Mouse (Mus musculus): ENCODE data around the gene Wrap53. TPM values are rescaled to one million over a fixed set of nuclear protein-coding genes. Genes with fewer than 3 reads are reported as not detected.

The Wrap53 gene
- 1 to 10 TPM; 9.0 to 9.8 TPM for total RNA-seq (2023)

GRCm38 (mm10) chr11:69580091-69580514 is at the start of gene Wrap53, which contains the start of gene Trp53:
Gene Wrap53, minus strand, starts transcription at chr11:69580255.
Gene Trp53, plus strand, starts transcription at chr11:69580359.

GRCm38 (mm10) chr11:69621571-69622268 is 41.7 kb upstream of the Wrap53 start, which contains the start of gene Sat2:
Gene Sat2, plus strand, starts transcription at chr11:69622024.

GRCm38 (mm10) chr11:69617805-69618204 is 37.8 kb upstream of the Wrap53 start, which contains the start of gene Shbg:
Gene Shbg, minus strand, starts transcription at chr11:69617905.

GRCm38 (mm10) chr11:69605726-69606490 is 25.9 kb upstream of the Wrap53 start, which contains the start of gene Atp1b2:
Gene Atp1b2, minus strand, starts transcription at chr11:69605942.

GRCm38 (mm10) chr11:69559851-69560765 is 19.9 kb downstream of the Wrap53 start, which contains the start of gene Efnb3:
Gene Efnb3, minus strand, starts transcription at chr11:69560205.

GRCm38 (mm10) chr11:69549060-69549656 is 30.9 kb downstream of the Wrap53 start, which contains the start of gene Dnah2:
Gene Dnah2, minus strand, starts transcription at chr11:69549110.

Other genes with a start within 250 kb of the Wrap53 start
- 1 to 10 TPM in 1 of 2 experiments, under 1 TPM in 1; 0.75 to 1.1 TPM for gene Rnf227, start 239.8 kb downstream of the Wrap53 start, total RNA-seq (2023)
- 10 to 100 TPM; 12.7 to 16.7 TPM for gene Chd3, start 210.8 kb downstream of the Wrap53 start, total RNA-seq (2023)
- gene Naa38, start 184.8 kb downstream of the Wrap53 start, total RNA-seq (2023) = 10 to 100 TPM; 47.3 to 48.0 TPM
- 10 to 100 TPM; 23.5 to 27.2 TPM for gene Cyb5d1, start 184.6 kb downstream of the Wrap53 start, total RNA-seq (2023)
- 10 to 100 TPM in 1 of 2 experiments, 1 to 10 TPM in 1; 9.2 to 11.9 TPM for gene Tmem88, start 182.0 kb downstream of the Wrap53 start, total RNA-seq (2023)
- 100 to 1,000 TPM; 148 to 175 TPM for gene Kdm6b, start 166.6 kb downstream of the Wrap53 start, total RNA-seq (2023)
- 1 to 10 TPM; 9.6 to 9.8 TPM for gene Dnah2, start 31.1 kb downstream of the Wrap53 start, total RNA-seq (2023)
- gene Efnb3, start 20.1 kb downstream of the Wrap53 start, total RNA-seq (2023) = under 1 TPM; 0.18 to 0.20 TPM
- gene Trp53, start 104 bp upstream of the Wrap53 start, total RNA-seq (2023) = 10 to 100 TPM; 59.1 to 59.7 TPM
- gene Atp1b2, start 25.7 kb upstream of the Wrap53 start, total RNA-seq (2023) = 1 to 10 TPM; 5.4 to 6.9 TPM
- gene Shbg, start 37.6 kb upstream of the Wrap53 start, total RNA-seq (2023) = not detected
- not detected for gene Sat2, start 41.8 kb upstream of the Wrap53 start, total RNA-seq (2023)
- 10 to 100 TPM; 42.3 to 53.2 TPM for gene Fxr2, start 52.7 kb upstream of the Wrap53 start, total RNA-seq (2023)
- gene Sox15, start 75.1 kb upstream of the Wrap53 start, total RNA-seq (2023) = under 1 TPM in 1 of 2 experiments, not detected in 1; 0.55 TPM
- gene Mpdu1, start 82.4 kb upstream of the Wrap53 start, total RNA-seq (2023) = 10 to 100 TPM; 51.6 to 54.9 TPM
- gene Cd68, start 85.9 kb upstream of the Wrap53 start, total RNA-seq (2023) = 100 to 1,000 TPM; 138 to 157 TPM
- 100 to 1,000 TPM; 554 to 653 TPM for gene Eif4a1, start 92.2 kb upstream of the Wrap53 start, total RNA-seq (2023)
- gene Senp3, start 101.8 kb upstream of the Wrap53 start, total RNA-seq (2023) = 10 to 100 TPM; 64.7 to 65.2 TPM
- 10 to 100 TPM; 15.8 to 16.0 TPM for gene Tnfsf13, start 105.5 kb upstream of the Wrap53 start, total RNA-seq (2023)
- gene Tnfsf12, start 115.6 kb upstream of the Wrap53 start, total RNA-seq (2023) = 1 to 10 TPM; 7.9 to 8.7 TPM
- gene Tnfsfm13, start 115.8 kb upstream of the Wrap53 start, total RNA-seq (2023) = 1 to 10 TPM; 4.7 to 5.5 TPM
- 10 to 100 TPM; 82.6 to 86.1 TPM for gene Polr2a, start 178.4 kb upstream of the Wrap53 start, total RNA-seq (2023)
- gene Slc35g3, start 181.7 kb upstream of the Wrap53 start, total RNA-seq (2023) = not detected
- gene Zbtb4, start 185.7 kb upstream of the Wrap53 start, total RNA-seq (2023) = 1 to 10 TPM; 2.4 to 3.3 TPM
- gene Chrnb1, start 215.7 kb upstream of the Wrap53 start, total RNA-seq (2023) = 1 to 10 TPM in 1 of 2 experiments, under 1 TPM in 1; 0.79 to 1.9 TPM
- gene Fgf11, start 221.6 kb upstream of the Wrap53 start, total RNA-seq (2023) = under 1 TPM in 1 of 2 experiments, not detected in 1; 0.18 TPM
- not detected for gene Tmem102, start 225.4 kb upstream of the Wrap53 start, total RNA-seq (2023)
- not detected for gene Gm39566, start 235.0 kb upstream of the Wrap53 start, total RNA-seq (2023)
- not detected for gene Spem2, start 238.2 kb upstream of the Wrap53 start, total RNA-seq (2023)
- gene Spem1, start 241.9 kb upstream of the Wrap53 start, total RNA-seq (2023) = not detected